Mouse (Mus musculus) midbrain, embryonic 13.5 days (tissue): ENCODE data around the gene Il10. TPM values are rescaled to one million over a fixed set of nuclear protein-coding genes. Genes with fewer than 3 reads are reported as not detected.
"Not testable (repeated sequence)": the region's sequence is repeated elsewhere in the genome, so short reads cannot be mapped to it uniquely, and the experiment has no call there.

Source experiments
- ATAC-seq: fragments of 200-750 bp; cut with Nextera tagmentation; 2 replicates; pipeline ENCODE4 v1.8.0; 2017; ENCODE audit warnings: mild to moderate bottlenecking, moderate TSS enrichment, moderate library complexity
- H3K27ac ChIP-seq: fragments of 300-500 bp; sonication (generic); 2 replicates; pipeline ENCODE4 v1.5.1; 2015; ENCODE audit warnings: inconsistent platforms, mild to moderate bottlenecking, moderate library complexity
- H3K27me3 ChIP-seq: fragments of 300-500 bp; sonication (generic); 2 replicates; pipeline ENCODE4 v1.6.1; 2015; ENCODE audit warnings: mild to moderate bottlenecking, inconsistent platforms
- H3K36me3 ChIP-seq: fragments of 300-500 bp; sonication (generic); 2 replicates; pipeline ENCODE4 v1.6.1; 2015; ENCODE audit warnings: mild to moderate bottlenecking, inconsistent platforms
- H3K4me1 ChIP-seq: fragments of 300-500 bp; sonication (generic); replicated peaks from 2 replicates; pipeline ENCODE4 v1.6.1; 2015; ENCODE audit warnings: inconsistent platforms
- H3K4me2 ChIP-seq: fragments of 300-500 bp; sonication (generic); replicated peaks from 2 replicates; pipeline ENCODE4 v1.6.1; 2015; ENCODE audit warnings: moderate library complexity, mild to moderate bottlenecking, inconsistent platforms
- H3K4me3 ChIP-seq: fragments of 300-500 bp; sonication (generic); replicated peaks from 2 replicates; pipeline ENCODE4 v1.5.1; 2015; ENCODE audit warnings: mild to moderate bottlenecking, inconsistent platforms
- H3K9ac ChIP-seq: fragments of 300-500 bp; sonication (generic); replicated peaks from 2 replicates; pipeline ENCODE4 v1.6.1; 2015; ENCODE audit warnings: mild to moderate bottlenecking, inconsistent platforms
- H3K9me3 ChIP-seq: fragments of 300-500 bp; sonication (generic); 2 replicates; pipeline ENCODE4 v1.6.1; 2016; ENCODE audit warnings: mild to moderate bottlenecking, inconsistent platforms
- WGBS: fragments of 180-500 bp; shearing (Covaris S2); methylation state at CpG from one replicate; pipeline ENCODE4 v1.1.7; 2015; 5-methylcytosine and 5-hydroxymethylcytosine counted together
- polyA plus RNA-seq: library from polyadenylated mRNA; unstranded; fragments of >200 nt; fragmentation: Nextera tagmentation; extraction: Ambion mirVana; gene quantifications from 2 replicates; pipeline ENCODE4 v1.2.1, GENCODE M21; 2015

Gene Il10
- polyA plus RNA-seq, 1 experiment from 2014 or later = not detected

DNA sequence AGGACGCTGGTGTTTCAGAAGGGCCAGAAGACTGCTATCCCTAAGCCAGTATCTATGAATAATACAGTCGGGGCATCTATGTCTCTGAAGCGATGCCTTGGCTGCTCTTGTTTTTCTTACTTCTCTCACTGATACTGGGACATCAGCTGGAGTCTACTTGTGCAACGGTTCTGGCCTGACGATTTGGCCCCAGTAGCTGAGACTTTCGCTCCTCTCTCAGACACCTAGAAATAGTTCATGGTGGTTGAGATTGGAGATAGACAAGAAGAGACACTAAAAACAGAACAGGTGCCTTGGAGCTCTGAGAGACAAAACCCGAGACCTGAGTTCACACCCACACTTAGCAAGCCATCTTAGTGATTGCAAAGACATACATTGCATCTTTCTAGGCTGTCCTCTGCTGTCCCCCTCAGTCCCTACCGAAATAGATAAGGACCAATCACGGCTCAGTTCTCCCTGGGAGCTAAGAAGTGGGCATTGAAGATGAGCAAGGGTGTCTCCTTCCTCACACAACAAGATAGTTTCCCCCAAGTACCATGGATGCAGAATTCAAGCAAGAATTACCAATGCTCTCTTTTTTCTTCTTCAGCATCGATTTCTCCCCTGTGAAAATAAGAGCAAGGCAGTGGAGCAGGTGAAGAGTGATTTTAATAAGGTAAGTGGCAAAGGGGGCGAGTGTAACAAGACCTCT lies 2.4 kb downstream of the Il10 start:
- Histone ChIP-seq H3K4me1 (no peaks in the 10 kb centered on the region), H3K9me3 (no peaks in the 10 kb centered on the region), H3K36me3 (no peaks in the 10 kb centered on the region), H3K27ac (no peak overlapping the region), H3K9ac (no peak overlapping the region), H3K4me2 (no peak overlapping the region), H3K27me3 (no peaks in the 10 kb centered on the region), H3K4me3 (no peak overlapping the region)
- no peak for ATAC-seq
- WGBS = 83% methylated on average over 11 of the region's 11 CpGs

DNA sequence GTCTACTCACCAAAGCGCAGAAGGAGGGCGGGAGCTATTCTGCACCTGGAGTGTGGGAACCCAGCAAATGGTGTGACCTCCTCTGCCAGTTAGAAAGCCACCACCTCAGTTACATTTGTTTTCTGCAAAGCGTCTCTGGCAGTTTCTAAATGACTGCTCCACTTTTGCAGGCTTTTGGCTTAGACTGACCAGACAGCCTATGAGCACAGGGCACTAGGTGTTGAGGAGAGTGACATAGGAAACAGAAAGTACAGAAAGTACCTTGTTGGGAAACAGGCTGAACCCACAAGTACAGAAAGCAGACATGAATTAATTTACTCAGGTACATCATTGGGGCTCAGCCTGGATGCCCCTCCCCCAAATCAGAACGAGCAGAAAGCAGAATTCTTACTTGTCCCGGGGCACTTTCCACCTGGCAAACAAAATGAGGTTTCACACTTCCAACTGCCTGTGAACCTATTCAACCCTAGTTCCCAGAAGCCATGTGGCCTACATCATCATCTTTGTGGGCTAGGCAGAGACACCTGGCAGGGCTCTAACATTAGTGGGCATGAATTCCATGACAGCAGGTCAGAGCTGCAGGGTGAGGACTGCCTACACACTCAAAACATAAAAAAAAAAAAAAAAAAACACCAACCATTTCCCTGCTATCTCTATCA lies 3.1 kb downstream of the Il10 start:
- Histone ChIP-seq H3K9me3 (no peaks in the 10 kb centered on the region), H3K4me3 (no peak overlapping the region), H3K36me3 (no peaks in the 10 kb centered on the region), H3K4me1 (no peaks in the 10 kb centered on the region), H3K27me3 (no peaks in the 10 kb centered on the region), H3K9ac (no peak overlapping the region), H3K4me2 (no peak overlapping the region), H3K27ac (no peak overlapping the region)
- 85% methylated on average over 5 of the region's 5 CpGs for WGBS
- no peak for ATAC-seq

DNA sequence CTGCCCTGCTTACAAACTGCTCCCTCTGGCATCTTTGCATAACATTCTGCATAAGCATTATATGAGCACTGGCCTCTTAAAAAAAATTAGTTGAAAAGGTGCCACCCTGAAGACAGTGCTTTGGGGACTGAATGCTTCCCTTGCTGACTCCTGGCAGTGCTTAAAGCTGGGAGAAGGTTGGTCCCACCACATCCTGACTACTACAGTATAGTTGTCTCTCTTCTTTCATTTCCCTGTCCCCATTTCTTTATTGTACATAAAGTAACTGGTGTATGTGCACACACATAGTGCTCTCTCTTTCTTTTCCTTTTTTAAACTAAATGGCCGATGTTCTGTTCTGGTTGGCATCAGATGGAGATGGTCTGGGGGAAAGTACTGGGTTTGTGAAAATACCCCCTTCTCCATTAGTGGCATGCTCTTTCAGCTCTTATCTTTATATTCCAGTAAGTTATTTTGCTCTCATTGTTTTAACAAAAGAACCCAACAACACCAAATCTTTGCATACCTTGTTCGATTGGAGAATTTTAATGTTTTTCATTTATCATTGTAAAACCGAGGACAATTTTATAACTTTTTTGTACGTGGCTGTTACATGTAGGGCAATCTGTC lies 3.7 kb downstream of the Il10 start:
- not testable (repeated sequence) for H3K9ac ChIP-seq, H3K9me3 ChIP-seq, H3K36me3 ChIP-seq, H3K4me3 ChIP-seq, ATAC-seq, H3K4me2 ChIP-seq, H3K27me3 ChIP-seq, H3K27ac ChIP-seq, H3K4me1 ChIP-seq
- 86% methylated on average over 4 of the region's 4 CpGs for WGBS

DNA sequence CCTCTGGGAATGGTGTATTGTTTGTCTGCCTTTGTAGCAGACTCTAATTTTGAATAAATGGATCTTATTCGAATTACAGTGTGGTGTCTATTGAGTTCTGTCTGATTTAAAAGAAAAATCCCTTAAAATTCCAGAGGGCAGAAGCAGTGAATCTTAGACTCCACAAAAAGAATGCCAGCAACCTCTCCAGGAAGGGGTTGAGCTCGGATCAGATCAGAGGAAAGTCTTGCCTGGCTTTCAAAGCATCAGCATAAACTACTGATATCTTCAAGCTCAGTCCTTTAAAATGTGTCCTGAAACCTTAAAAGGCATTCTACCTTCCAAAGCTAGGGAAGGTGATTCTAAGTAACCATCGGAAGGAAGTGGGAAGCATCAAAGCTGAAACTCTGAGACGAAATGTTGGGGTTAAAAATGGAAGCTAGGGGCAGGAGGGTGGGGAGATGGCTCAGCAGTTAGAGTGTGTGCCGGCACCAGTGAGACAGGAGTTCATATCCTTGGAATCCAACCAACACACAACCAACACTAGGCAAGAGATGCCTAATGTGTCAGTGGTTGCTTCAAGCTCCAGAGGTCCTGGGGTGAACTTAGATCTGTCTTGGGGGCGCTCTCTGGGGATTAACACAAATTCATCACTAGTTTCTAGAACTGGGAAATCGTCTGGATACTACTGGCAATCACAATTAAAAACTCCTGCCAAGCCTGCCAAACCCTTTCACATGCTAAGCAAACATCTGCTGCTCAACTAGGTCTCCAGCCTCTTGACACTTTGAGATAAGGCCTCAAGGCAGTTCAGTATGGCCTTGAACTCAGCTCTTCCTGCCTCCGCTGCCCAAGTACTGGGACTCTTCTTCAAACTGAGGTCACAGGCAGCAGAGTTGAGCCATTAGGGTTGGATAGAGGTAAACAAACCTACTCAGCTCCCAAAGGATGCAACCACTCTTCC lies 5.5 kb downstream of the Il10 start:
- no peak overlapping the region for H3K4me2 ChIP-seq
- no peak overlapping the region for H3K9ac ChIP-seq
- H3K36me3 ChIP-seq = no peaks in the 10 kb centered on the region
- no peaks in the 10 kb centered on the region for H3K27me3 ChIP-seq
- 84% methylated on average over 8 of the region's 8 CpGs for WGBS
- H3K27ac ChIP-seq = no peak overlapping the region
- no peak overlapping the region for H3K4me3 ChIP-seq
- ATAC-seq = no peak
- H3K4me1 ChIP-seq = no peaks in the 10 kb centered on the region
- H3K9me3 ChIP-seq = no peaks in the 10 kb centered on the region

DNA sequence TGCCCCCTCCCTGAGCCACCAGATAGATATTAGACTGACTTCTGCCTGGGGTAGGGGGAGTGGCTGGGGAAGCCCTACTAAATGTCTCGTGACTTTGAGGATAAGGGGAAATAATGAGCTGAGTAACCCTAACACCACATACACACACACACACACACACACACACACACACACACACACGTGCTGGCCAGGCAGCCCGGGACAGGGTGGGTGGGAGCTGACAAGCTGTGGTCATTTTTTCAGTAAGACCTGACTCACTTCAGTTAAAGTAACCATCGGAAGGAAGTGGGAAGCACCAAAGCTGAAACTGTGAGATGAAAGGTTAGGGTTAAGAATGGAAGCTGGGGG lies 6.2 kb downstream of the Il10 start:
- no peak overlapping the region for H3K9ac ChIP-seq
- H3K4me3 ChIP-seq = no peak overlapping the region
- no peaks in the 10 kb centered on the region for H3K27me3 ChIP-seq
- H3K9me3 ChIP-seq = no peaks in the 10 kb centered on the region
- no peak overlapping the region for H3K27ac ChIP-seq
- ATAC-seq = no peak
- no peaks in the 10 kb centered on the region for H3K4me1 ChIP-seq
- no peaks in the 10 kb centered on the region for H3K36me3 ChIP-seq
- H3K4me2 ChIP-seq = no peak overlapping the region
- 78% methylated on average over 4 of the region's 4 CpGs for WGBS

DNA sequence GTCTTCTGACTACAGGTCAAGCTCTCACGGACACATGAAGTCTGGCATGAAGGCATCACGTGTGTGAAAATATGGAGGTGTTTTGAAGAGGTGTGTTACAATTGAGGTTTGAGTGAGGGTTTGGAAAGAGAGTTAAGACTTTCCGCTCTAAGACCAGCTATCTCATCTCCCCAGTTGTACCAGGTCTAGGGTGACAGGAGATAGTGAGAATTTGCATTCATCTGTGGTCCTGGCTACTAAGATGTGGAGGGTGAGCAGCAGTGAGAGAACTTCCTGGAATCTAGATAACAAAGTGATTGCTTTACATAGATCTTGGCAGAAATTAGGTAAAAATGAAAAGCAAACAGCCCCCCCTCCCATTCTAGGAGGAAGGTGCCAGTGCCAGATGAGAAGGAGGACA lies 9.6 kb downstream of the Il10 start:
- H3K4me2 ChIP-seq = no peak overlapping the region
- no peaks in the 10 kb centered on the region for H3K27me3 ChIP-seq
- no peak overlapping the region for H3K4me3 ChIP-seq
- no peak overlapping the region for H3K9ac ChIP-seq
- no peaks in the 10 kb centered on the region for H3K36me3 ChIP-seq
- no peaks in the 10 kb centered on the region for H3K4me1 ChIP-seq
- H3K27ac ChIP-seq = no peak overlapping the region
- no peak for ATAC-seq
- no peaks in the 10 kb centered on the region for H3K9me3 ChIP-seq
- 93% methylated on average over 3 of the region's 3 CpGs for WGBS

DNA sequence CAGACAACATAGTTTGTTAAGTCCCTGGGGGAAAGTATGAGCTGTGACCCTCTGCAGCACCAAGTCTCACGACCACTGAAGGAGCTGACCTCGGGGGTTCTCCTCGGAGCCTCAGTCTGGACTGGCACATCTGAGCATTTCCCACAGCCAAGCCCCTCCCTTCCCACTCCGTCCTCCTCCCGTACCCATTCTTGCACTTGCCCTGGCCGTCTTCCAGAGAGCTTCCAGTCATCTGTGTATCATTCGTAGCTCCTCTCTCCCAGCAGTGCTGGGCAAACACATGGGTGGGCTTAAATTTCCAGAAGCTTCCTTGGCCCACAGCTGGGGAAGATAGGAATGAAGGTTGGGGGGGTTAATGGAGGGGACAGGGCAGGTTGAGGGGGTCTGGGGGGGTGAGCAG lies 10.6 kb downstream of the Il10 start:
- no peaks in the 10 kb centered on the region for H3K9me3 ChIP-seq
- no peak overlapping the region for H3K4me2 ChIP-seq
- H3K4me1 ChIP-seq = no peaks in the 10 kb centered on the region
- no peak overlapping the region for H3K27ac ChIP-seq
- 70% methylated on average over 7 of the region's 7 CpGs for WGBS
- no peaks in the 10 kb centered on the region for H3K36me3 ChIP-seq
- H3K4me3 ChIP-seq = no peak overlapping the region
- no peak for ATAC-seq
- no peaks in the 10 kb centered on the region for H3K27me3 ChIP-seq
- H3K9ac ChIP-seq = no peak overlapping the region

DNA sequence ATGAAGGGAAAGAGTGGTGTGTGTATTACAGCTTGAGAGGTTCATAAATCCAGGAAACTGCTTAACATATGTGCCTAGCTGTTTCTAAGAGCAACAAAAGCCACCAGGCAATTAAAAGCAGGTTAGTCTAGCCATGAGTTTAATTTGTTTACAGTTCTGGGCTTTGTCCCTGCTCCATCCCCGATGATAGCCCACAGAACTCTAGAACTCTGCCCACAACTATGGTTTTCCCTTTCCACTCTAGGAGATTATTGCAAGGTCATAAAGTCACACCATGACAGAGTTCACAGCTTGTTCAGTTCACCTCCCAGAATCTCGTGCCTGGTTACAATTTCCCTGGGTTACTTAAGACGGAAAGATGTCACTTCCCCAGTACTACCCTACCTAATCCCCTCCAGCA lies 11.6 kb downstream of the Il10 start:
- WGBS = 58% methylated on average over 3 of the region's 3 CpGs
- Histone ChIP-seq H3K27ac (no peak overlapping the region), H3K36me3 (no peaks in the 10 kb centered on the region), H3K4me2 (no peak overlapping the region), H3K27me3 (no peaks in the 10 kb centered on the region), H3K9ac (no peak overlapping the region), H3K4me1 (no peaks in the 10 kb centered on the region), H3K4me3 (no peak overlapping the region), H3K9me3 (no peaks in the 10 kb centered on the region)
- ATAC-seq = no peak

DNA sequence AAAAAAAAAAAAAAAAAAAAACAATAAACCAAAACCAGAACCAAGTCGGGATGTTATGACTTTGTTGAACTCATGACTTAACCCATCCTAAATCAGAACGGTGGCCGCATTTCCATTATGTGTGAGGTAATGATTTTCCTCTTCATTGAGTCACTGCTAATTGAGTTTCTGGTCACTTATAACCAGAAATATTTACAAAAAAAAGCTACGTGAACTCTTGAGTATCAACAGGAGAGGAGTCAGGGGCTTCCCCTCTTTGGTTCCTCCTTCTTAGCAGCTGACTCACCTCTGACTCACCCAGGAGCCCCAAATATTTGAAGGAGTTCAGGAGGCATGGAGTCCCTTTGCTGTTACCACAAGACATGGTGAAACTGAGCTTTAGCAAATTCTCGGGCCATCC lies 18.4 kb downstream of the Il10 start:
- Histone ChIP-seq H3K4me3 (no peak overlapping the region), H3K36me3 (no peaks in the 10 kb centered on the region), H3K9ac (no peak overlapping the region), H3K27ac (no peak overlapping the region), H3K27me3 (no peaks in the 10 kb centered on the region), H3K4me1 (no peaks in the 10 kb centered on the region), H3K9me3 (0 out of 2 replicates have a peak, but pooled peaks cover 1% of the 10 kb centered on the region), H3K4me2 (no peak overlapping the region)
- no peak for ATAC-seq
- WGBS = 95% methylated on average over 5 of the region's 5 CpGs

DNA sequence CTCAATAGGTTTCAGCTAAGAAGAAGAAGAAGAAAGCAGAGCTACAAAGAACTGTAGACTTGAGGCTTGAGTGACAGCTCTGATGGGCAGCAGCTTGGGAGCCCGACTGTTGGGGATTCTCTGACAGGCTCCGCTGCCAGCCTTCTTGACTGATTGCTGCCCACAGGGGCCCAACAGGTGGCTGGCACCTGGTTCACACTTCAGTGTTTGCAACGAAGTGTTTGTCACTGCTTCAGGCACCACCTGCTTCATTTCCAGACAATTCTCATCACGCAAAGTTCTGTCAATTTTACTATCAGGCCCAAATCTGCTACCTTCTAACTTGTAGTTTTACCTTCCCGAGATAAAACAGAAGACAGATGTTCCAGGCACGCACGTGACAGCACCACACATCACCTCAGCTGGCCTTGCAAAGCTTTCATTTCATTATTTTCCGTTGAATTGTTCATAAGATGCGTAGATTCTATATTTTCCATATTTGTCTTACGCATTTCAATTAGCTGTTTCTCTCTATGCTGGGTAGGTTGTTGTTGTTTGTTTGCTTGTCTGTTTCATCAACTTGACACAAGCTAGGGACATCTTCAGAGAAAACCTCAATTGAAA lies 18.9 kb downstream of the Il10 start:
- H3K27ac ChIP-seq = no peak overlapping the region
- no peak for ATAC-seq
- H3K9ac ChIP-seq = no peak overlapping the region
- no peak overlapping the region for H3K4me2 ChIP-seq
- H3K4me3 ChIP-seq = no peak overlapping the region
- no peaks in the 10 kb centered on the region for H3K36me3 ChIP-seq
- 0 out of 2 replicates have a peak, but pooled peaks cover 3% of the 10 kb centered on the region for H3K9me3 ChIP-seq
- H3K4me1 ChIP-seq = no peaks in the 10 kb centered on the region
- 93% methylated on average over 10 of the region's 10 CpGs for WGBS
- H3K27me3 ChIP-seq = no peaks in the 10 kb centered on the region

DNA sequence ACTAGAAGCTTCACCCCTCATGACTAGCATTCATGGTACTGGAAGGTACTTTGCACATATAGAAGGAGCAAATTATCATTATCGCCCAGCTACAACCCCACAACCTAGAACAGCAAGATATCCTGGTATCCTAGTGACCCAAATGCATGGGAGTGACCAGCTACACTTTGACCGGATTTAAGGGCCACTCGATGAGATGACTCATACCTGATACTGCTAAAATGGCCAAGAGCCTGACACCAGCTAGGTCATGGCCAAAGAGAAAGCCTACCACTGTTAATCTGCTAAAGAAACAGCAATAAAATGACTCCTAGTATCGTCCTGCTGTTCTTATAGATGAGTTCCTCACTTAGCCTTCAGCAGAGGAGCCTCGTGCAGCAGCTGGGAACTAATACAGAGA lies 19.8 kb downstream of the Il10 start:
- Histone ChIP-seq H3K27me3 (no peaks in the 10 kb centered on the region), H3K4me2 (no peak overlapping the region), H3K9me3 (0 out of 2 replicates have a peak, but pooled peaks cover 3% of the 10 kb centered on the region), H3K9ac (no peak overlapping the region), H3K36me3 (no peaks in the 10 kb centered on the region), H3K27ac (no peak overlapping the region), H3K4me3 (no peak overlapping the region), H3K4me1 (no peaks in the 10 kb centered on the region)
- WGBS = 93% methylated on average over 5 of the region's 5 CpGs
- ATAC-seq = no peak
